Mouse (Mus musculus) lung, postnatal 36 days (tissue): ENCODE results near the gene Rapgef3.

ENCODE experiments used
- DNase-seq: peaks from one replicate; pipeline ENCODE4 v3.0.0; 2022; ENCODE audit warnings: mixed read lengths

Gene Rapgef3

GRCm38 (mm10) chr15:97744930-97745329 is 22.8 kb downstream of the Rapgef3 start:
- no peak for DNase-seq

GRCm38 (mm10) chr15:97743961-97744525 is 23.7 kb downstream of the Rapgef3 start:
- DNase-seq, result no peak

GRCm38 (mm10) chr15:97743210-97743609 is 24.6 kb downstream of the Rapgef3 start:
- no peak for DNase-seq

- DNase-seq, result no peak
These were observed 25.2 kb downstream of the Rapgef3 start for GRCm38 (mm10) chr15:97742600-97742999.

GRCm38 (mm10) chr15:97742074-97742473 is 25.7 kb downstream of the Rapgef3 start:
- no peak for DNase-seq

GRCm38 (mm10) chr15:97741662-97742061 is 26.1 kb downstream of the Rapgef3 start:
- no peak for DNase-seq

GRCm38 (mm10) chr15:97740283-97740732 is 27.5 kb downstream of the Rapgef3 start:
- DNase-seq, result no peak

GRCm38 (mm10) chr15:97738923-97739322 is 28.8 kb downstream of the Rapgef3 start:
- DNase-seq, result no peak

GRCm38 (mm10) chr15:97731988-97732387 is 35.8 kb downstream of the Rapgef3 start:
- no peak for DNase-seq

- no peak for DNase-seq
These were observed 36.7 kb downstream of the Rapgef3 start, which contains the start of gene Endou for GRCm38 (mm10) chr15:97731111-97731510. Gene Endou (minus strand): TSS chr15:97731339.

- DNase-seq, result no peak
These were observed 37.4 kb downstream of the Rapgef3 start for GRCm38 (mm10) chr15:97730365-97730764.

- no peak for DNase-seq
These were observed 39.0 kb downstream of the Rapgef3 start for GRCm38 (mm10) chr15:97728804-97729203.

- no peak for DNase-seq
These were observed 39.4 kb downstream of the Rapgef3 start for GRCm38 (mm10) chr15:97728394-97728793.

GRCm38 (mm10) chr15:97727520-97727919 is 40.3 kb downstream of the Rapgef3 start:
- DNase-seq, result no peak

- peak; percentile 53 for DNase-seq
These were observed 40.7 kb downstream of the Rapgef3 start for GRCm38 (mm10) chr15:97727048-97727447.

GRCm38 (mm10) chr15:97726310-97726709 is 41.5 kb downstream of the Rapgef3 start:
- DNase-seq, result no peak

- no peak for DNase-seq
These were observed 42.5 kb downstream of the Rapgef3 start for GRCm38 (mm10) chr15:97725198-97725785.

- no peak for DNase-seq
These were observed 43.2 kb downstream of the Rapgef3 start for GRCm38 (mm10) chr15:97724346-97725197.

GRCm38 (mm10) chr15:97723536-97724345 is 44.0 kb downstream of the Rapgef3 start:
- DNase-seq, result no peak

GRCm38 (mm10) chr15:97721008-97721701 is 46.6 kb downstream of the Rapgef3 start:
- DNase-seq, result no peak

GRCm38 (mm10) chr15:97720026-97720675 is 47.6 kb downstream of the Rapgef3 start:
- DNase-seq, result peak; percentile 59

- DNase-seq, result no peak
These were observed 48.3 kb downstream of the Rapgef3 start for GRCm38 (mm10) chr15:97719494-97719893.
